Mouse (Mus musculus) layer of hippocampus, postnatal 25 days (tissue): Measurements from ENCODE around the gene Agpat2. TPM values are rescaled to one million over a fixed set of nuclear protein-coding genes. Genes with fewer than 3 reads are reported as not detected.

Experiments used
- DNase-seq, 2 experiments: peaks; one replicate each; pipeline ENCODE4 v3.0.0; 2022; ENCODE audit warnings: mixed read lengths in 2 of 2, low spot score in 1 of 2; ENCODE audit errors: extremely low spot score in 1 of 2
- total RNA-seq, 2 experiments: library from RNA; stranded (reverse); gene quantifications; 2 replicates each; pipeline ENCODE4 v1.2.3; 2021

Agpat2 gene
- total RNA-seq, 2 experiments from 2014 or later = 1.2 to 1.9 TPM

GRCm38 (mm10) chr2:26599965-26600364 is 4.3 kb downstream of the Agpat2 start:
- no peak for DNase-seq

GRCm38 (mm10) chr2:26598462-26598861 is 5.8 kb downstream of the Agpat2 start:
- DNase-seq = no peak

- no peak for DNase-seq
Measured at GRCm38 (mm10) chr2:26597810-26598209, 6.4 kb downstream of the Agpat2 start.

- DNase-seq = no peak
Measured at GRCm38 (mm10) chr2:26596898-26597297, 7.3 kb downstream of the Agpat2 start.

GRCm38 (mm10) chr2:26595725-26596435 is 8.3 kb downstream of the Agpat2 start:
- no peak for DNase-seq

- DNase-seq = no peak
Measured at GRCm38 (mm10) chr2:26594934-26595724, 9.1 kb downstream of the Agpat2 start.

GRCm38 (mm10) chr2:26594461-26594933 is 9.7 kb downstream of the Agpat2 start:
- DNase-seq = no peak

- peak in 1 of 2 experiments; percentile 25 for DNase-seq
Measured at GRCm38 (mm10) chr2:26594022-26594346, 10.2 kb downstream of the Agpat2 start.

- no peak for DNase-seq
Measured at GRCm38 (mm10) chr2:26593211-26594021, 10.8 kb downstream of the Agpat2 start.

- DNase-seq = no peak
Measured at GRCm38 (mm10) chr2:26591416-26591815, 12.8 kb downstream of the Agpat2 start.

- DNase-seq = no peak
Measured at GRCm38 (mm10) chr2:26590962-26591361, 13.3 kb downstream of the Agpat2 start.

GRCm38 (mm10) chr2:26590282-26590681 is 13.9 kb downstream of the Agpat2 start:
- no peak for DNase-seq

GRCm38 (mm10) chr2:26589284-26589683 is 14.9 kb downstream of the Agpat2 start:
- DNase-seq = no peak

GRCm38 (mm10) chr2:26588573-26588972 is 15.6 kb downstream of the Agpat2 start:
- no peak for DNase-seq

GRCm38 (mm10) chr2:26587044-26587405 is 17.2 kb downstream of the Agpat2 start:
- DNase-seq = peak in 1 of 2 experiments; percentile 18

GRCm38 (mm10) chr2:26586294-26587043 is 17.7 kb downstream of the Agpat2 start, which contains the start of gene Gm20532:
Gene Gm20532, plus strand, starts transcription at chr2:26586639.
- peak; percentile 67 for DNase-seq

GRCm38 (mm10) chr2:26585713-26586112 is 18.5 kb downstream of the Agpat2 start:
- DNase-seq = no peak

- DNase-seq = no peak
Measured at GRCm38 (mm10) chr2:26583640-26584039, 20.6 kb downstream of the Agpat2 start.

GRCm38 (mm10) chr2:26582741-26583140 is 21.5 kb downstream of the Agpat2 start:
- no peak for DNase-seq

- no peak for DNase-seq
Measured at GRCm38 (mm10) chr2:26582203-26582602, 22.0 kb downstream of the Agpat2 start.
